Comparison of ENCODE assay signal across 24 mouse cellular contexts in the genomic region with DNA sequence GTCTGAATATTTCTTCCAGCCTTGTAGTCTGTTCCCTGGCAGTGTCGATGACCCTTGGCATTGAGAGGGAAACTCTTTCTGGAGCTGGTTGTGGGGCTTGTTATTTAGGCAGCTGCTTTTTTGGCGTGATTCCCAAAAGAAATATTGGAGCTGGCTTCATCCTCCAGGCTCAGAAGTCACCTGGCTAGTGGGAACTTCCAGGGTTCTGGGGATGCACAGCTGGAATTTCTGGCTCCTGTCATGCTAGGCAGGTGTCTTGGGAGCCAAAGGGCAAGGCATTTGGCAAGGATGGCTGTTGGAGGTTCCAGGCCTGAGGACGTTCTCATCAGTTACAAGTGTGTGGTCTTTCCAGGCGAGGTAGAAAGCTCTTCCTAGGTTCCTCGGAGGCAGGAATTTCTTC.
DNase-seq lines count a peak whose midpoint lies in the region; ATAC-seq lines count a peak whose summit lies in the region.
"Had no signal": no experiment of that assay in that cellular context is flagged by ENCODE, and none has a peak within 500 bp of the region (broad histone marks: within the 10 kb centered on the region; RNA-seq: fewer than 3 reads in every experiment).

No protein-coding gene starts in this region.

- 72% methylated on average over 5 of the region's 5 CpGs for WGBS in kidney, embryonic 15.5 days

- H3K27me3 ChIP-seq in kidney, embryonic 15.5 days, result no peaks in the 10 kb centered on the region
- H3K27me3 ChIP-seq: embryonic facial prominence, embryonic 13.5 days; forebrain, embryonic 13.5 days; heart, embryonic 12.5 days; hindbrain, embryonic 12.5 days; liver, embryonic 15.5 days; neural tube, embryonic 15.5 days had no signal

- peak; percentile 26 to 41 for DNase-seq in cerebellum, postnatal 14 days
- no peak for DNase-seq in cerebellum, adult 18-20 months
- peak; percentile 7 for DNase-seq in heart, adult 18-20 months
- no peak for DNase-seq in heart, postnatal 36 days
- DNase-seq in kidney, adult 9 months, result peak; percentile 13
- DNase-seq in adipocyte (ENCODE audit: low spot score), result peak; percentile 24
- DNase-seq in spleen, adult 18-20 months, result no peak
- DNase-seq: adrenal gland, postnatal 25 days; cerebellum, postnatal 25 days; liver; right cerebral cortex, adult 18-20 months; right cerebral cortex, postnatal 4 days; thymus, adult 2 months; thymus, postnatal 4 days had no signal

- no peak overlapping the region for H3K27ac ChIP-seq in kidney, embryonic 15.5 days
- H3K27ac ChIP-seq: embryonic facial prominence, embryonic 13.5 days; forebrain, embryonic 13.5 days; hindbrain, embryonic 12.5 days; kidney, postnatal 0 days; liver, embryonic 15.5 days; midbrain, embryonic 10.5 days; neural tube, embryonic 15.5 days; stomach, postnatal 0 days had no signal

- no peak overlapping the region for H3K9ac ChIP-seq in kidney, embryonic 15.5 days
- H3K9ac ChIP-seq: embryonic facial prominence, embryonic 13.5 days; forebrain, embryonic 13.5 days; heart, embryonic 12.5 days; hindbrain, embryonic 12.5 days; liver, embryonic 15.5 days; neural tube, embryonic 15.5 days had no signal

- no peak overlapping the region for H3K4me3 ChIP-seq in kidney, embryonic 15.5 days (replicated peaks)
- H3K4me3 ChIP-seq: embryonic facial prominence, embryonic 13.5 days; forebrain, embryonic 13.5 days; heart, embryonic 12.5 days; hindbrain, embryonic 12.5 days; liver, embryonic 15.5 days; midbrain, embryonic 10.5 days; neural tube, embryonic 15.5 days had no signal

- no peaks in the 10 kb centered on the region for H3K9me3 ChIP-seq in kidney, embryonic 15.5 days (replicated peaks)
- H3K9me3 ChIP-seq: embryonic facial prominence, embryonic 13.5 days; forebrain, embryonic 13.5 days; heart, embryonic 12.5 days; hindbrain, embryonic 12.5 days; liver, embryonic 15.5 days; midbrain, embryonic 10.5 days; neural tube, embryonic 15.5 days had no signal

- ATAC-seq in kidney, embryonic 15.5 days (replicated peaks; ENCODE audit: low FRiP score), result no peak
- ATAC-seq: forebrain, embryonic 13.5 days had no signal

- no peak overlapping the region for H3K4me2 ChIP-seq in kidney, embryonic 15.5 days
- H3K4me2 ChIP-seq: embryonic facial prominence, embryonic 13.5 days; forebrain, embryonic 13.5 days; heart, embryonic 12.5 days; hindbrain, embryonic 12.5 days; liver, embryonic 15.5 days; neural tube, embryonic 15.5 days had no signal

- no peaks in the 10 kb centered on the region for H3K4me1 ChIP-seq in kidney, embryonic 15.5 days
- H3K4me1 ChIP-seq: embryonic facial prominence, embryonic 13.5 days; forebrain, embryonic 13.5 days; heart, embryonic 12.5 days; hindbrain, embryonic 12.5 days; liver, embryonic 15.5 days; neural tube, embryonic 15.5 days had no signal

- H3K36me3 ChIP-seq in kidney, embryonic 15.5 days, result no peaks in the 10 kb centered on the region
- H3K36me3 ChIP-seq: embryonic facial prominence, embryonic 13.5 days; heart, embryonic 12.5 days; hindbrain, embryonic 12.5 days; liver, embryonic 15.5 days; midbrain, embryonic 10.5 days; neural tube, embryonic 15.5 days had no signal

- intact Hi-C loops in heart, postnatal 36 days (cut with DNase I), result no loop called here

Comparison
In these comparisons a context has a peak if more than half of its experiments do, and no peak if none do; other contexts are left out.
1. DNase-seq: peak in cerebellum, postnatal 14 days (2 of 2), heart, adult 18-20 months (2 of 2), kidney, adult 9 months (single experiment) and adipocyte (single experiment); none in cerebellum, adult 18-20 months (0 of 2), heart, postnatal 36 days (0 of 2) and spleen, adult 18-20 months (0 of 2).